Mouse (Mus musculus): Measurements from ENCODE around the gene Ap3d1.

The Ap3d1 gene

DNA sequence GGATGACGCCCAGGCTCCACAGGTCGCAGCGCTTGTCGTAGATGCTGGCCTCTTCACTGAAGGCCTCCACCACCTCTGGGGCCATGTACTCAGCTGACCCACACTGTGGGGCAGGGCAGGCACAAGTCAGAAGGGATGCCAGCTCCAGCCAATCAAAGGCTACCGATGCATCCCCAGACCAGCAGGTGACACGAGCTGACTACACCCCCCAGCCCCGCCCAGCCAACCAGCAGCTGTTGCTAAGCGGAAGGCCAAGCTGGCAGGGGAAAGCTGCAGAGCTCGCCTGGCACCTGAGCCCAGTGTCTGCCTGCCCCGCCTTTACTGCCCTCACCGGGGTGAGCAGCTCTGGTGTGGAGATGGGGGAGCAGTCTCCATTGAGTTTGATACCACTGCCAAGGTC lies 73.5 kb downstream of the Ap3d1 start:
- DNase-seq (ENCODE audit: low read depth, low spot score) = no peak

DNA sequence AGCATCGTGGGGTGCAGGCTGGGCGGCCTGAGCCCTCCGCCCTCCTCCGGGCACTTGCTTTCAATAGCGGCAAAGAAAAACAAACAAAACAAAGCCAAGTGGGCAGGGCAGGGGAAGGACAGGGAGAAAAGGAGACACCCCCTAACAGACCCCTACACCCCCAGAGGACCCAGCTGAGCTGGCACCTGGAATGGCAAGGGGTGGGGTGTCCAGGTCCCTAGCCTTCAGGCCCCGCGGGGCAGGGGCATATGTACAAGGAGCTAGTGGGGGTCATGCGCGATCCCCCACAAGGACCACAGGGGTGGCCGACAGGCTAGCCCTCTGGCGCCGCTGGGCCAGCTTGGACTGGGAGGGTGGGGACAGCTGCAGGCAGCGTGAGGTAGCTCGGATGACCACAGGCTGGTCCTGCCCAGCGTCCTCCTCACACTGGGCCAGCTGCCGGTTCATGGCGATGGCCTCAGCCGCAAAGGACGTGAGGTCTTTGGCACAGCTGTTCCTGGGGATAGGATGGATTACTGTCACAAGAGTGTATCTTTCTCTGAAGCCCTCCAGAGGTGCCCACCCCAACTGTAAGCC lies 75.1 kb downstream of the Ap3d1 start:
- DNase-seq (ENCODE audit: low read depth, low spot score) = no peak

DNA sequence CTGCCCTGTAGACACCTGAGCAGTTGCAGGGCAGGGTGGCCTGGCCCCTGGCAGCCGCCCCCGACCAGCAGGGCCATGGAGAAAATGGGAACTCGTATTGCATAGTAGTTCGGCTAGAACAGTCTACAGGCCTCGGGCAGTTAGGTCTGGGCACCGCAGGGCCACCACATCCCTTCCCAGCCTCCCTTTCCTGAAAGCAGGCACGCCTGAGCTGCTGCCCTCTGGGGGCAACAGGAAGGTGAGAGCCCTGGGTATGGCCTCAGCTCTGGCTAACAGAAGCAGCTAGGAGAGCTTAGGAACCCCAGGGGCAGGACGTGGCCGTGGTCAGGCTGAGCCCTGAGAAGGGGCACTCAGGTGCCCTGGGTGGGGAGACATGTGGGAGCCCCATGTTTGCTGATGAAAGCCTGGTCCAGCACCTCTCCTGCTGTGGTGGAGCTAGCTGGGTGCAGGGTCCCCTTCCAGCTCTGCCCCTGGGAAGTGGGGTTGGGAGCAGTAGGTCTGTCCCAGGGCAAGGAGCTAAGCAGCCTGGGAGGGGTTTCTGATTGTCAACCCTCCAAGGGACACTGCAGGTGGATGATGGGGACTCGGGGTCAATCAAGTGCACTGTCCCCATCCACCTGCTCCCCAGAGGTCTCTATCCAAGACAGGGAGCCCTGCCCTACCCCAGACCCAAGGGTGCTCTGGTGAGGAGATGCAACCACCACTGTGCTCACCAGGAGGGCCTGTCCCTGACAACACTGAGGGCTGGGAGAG lies 75.9 kb downstream of the Ap3d1 start:
- no peak for DNase-seq (ENCODE audit: low read depth, low spot score)

DNA sequence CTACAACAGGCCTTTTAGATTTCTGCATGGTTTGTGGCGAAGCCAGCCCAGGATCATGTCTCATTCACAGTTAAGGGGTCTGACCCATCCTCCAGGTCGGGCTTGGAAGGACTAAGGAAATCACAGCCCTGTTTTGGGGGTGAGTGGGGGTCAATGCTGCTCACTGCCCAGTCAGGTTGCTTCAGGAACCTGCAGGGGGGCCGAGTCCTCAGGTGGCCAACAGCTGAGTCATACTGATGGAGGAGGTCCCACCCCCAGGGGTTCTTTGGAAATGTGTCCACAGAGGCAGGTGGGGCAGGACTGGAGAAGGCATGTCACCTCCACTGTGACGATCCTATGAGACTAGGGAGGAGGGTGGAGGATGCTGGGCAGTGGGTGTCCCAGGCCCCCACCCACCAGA lies 76.6 kb downstream of the Ap3d1 start:
- DNase-seq (ENCODE audit: low read depth, low spot score) = no peak

DNA sequence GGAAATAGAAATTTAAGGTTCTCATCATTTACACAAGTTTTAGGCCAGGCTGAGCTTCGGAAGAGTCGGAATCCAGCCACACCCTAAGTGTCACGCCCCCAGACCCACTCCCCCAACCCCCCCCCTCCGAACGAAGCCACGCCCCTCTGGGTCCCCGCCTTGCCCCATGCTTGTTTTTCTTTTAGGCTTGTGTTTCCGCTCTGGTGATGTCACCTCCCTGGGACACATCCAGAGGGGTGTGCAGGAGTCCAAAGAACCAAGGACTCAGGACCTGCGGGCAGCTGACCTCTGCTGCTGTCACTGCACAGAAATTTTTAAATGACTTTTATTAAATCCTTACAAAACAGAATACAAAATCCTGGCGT lies 77.1 kb downstream of the Ap3d1 start:
- peak; percentile 86 for DNase-seq (ENCODE audit: low read depth, low spot score)

DNA sequence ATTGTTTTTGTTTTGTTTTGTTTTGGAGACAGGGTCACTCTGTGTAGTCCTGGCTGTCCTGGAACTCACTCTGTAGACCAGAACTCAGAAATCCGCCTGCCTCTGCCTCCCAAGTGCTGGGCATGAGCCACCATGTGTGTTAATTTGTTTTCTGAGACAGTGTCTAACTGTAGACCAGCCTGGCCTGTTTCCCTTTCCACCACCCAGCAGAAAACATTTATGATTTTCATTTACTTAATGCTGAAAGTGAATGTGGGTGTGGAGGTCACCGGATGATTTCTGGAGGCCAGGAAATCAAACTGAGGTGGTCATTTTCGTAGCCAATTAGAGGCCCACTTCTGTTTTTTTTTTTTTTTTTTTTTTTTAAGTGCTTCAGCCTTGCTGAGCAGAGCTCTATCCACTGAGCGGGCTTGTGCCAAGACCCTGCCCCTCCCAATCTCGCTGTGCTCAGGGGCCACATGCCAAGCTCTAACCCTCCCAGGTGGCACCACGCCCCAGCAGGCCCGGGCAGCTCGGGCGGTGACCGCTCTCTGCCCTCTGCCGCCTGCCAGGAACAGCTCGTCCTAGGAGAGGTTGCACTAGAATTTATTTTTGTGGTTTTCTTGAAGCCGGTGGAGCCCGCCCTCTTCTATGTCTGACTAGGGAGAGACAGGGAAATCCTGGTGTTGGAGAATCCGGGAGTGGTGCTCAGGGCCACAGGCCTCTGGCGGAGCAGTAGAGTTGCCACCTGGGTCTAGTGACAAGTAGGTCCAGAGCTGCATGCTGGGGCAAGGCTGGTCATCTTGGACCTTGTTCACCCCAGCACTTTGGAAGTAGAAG lies 77.7 kb downstream of the Ap3d1 start:
- peak; percentile 87 for DNase-seq (ENCODE audit: low read depth, low spot score)

DNA sequence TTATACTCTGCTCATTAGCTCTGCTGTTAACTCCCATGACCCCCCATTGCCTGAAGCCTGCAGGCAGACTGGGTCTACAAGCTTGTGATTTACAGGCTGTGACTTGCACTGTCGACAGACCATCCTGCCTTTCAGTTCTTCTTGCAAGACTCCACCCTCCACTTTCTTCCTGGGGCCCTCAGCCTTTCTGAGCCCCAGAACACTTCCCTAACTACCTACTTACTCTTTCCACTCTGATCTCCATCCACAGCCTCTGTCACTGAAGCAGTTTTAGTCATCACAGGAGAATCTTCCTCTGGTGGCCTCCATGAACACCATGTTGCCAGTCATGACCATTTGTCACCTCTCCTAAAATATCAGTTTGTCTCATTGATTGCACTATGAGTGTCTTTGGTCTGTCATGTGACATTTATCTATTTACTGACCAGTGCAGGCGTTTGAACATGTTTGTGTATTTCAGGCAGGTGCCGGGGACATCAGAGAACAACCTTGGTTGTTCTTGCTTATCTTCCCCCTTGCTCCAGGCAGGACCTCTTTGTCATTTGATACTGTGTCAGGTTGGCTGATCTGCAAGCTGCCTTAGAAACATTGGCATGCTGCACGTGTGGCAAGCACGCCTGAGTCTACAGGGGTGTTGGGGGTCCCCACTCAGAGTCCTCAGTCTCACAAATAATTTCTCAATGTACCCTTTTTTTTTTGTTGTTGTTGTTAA lies 78.4 kb downstream of the Ap3d1 start:
- DNase-seq (ENCODE audit: low read depth, low spot score) = no peak

DNA sequence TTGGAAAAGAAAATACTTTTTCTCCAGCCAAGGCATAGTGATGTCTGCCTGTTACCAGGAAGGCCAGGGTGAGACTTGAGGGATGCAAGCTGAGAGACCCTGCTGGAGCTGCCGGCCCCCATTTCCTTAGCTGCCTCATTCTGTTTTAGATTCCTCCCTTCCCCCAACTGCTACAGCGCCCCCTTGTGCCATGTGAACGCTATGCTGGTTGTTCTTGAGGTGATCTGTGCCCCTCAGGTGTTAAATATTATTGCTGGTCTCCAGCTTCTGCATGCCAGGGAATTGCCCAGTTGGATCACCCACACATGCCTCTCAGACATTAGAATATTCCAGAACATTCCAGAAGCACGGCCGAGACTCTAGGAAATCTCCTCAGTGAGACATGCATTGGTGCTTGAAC lies 80.9 kb downstream of the Ap3d1 start:
- DNase-seq (ENCODE audit: low read depth, low spot score) = peak; percentile 91

DNA sequence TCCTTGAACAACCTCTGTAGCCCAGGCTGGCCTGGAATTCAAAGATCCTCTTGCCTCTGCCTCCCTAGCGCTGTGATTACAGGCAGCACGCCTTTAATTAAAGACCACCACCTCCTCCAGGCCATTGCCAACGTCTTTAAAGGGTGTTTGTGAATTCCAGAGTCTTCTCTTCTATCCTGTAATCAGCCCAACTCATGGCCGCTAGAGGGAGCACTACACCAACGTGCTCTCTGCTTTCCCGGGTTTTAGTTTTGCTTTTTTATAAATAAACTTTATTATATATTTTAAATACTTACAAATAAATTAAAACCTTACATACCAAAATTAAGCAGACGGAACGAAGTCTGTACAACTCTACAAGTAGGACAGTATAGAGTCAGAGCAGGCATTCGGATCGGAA lies 82.9 kb downstream of the Ap3d1 start:
- DNase-seq (ENCODE audit: low read depth, low spot score) = peak; percentile 77

DNA sequence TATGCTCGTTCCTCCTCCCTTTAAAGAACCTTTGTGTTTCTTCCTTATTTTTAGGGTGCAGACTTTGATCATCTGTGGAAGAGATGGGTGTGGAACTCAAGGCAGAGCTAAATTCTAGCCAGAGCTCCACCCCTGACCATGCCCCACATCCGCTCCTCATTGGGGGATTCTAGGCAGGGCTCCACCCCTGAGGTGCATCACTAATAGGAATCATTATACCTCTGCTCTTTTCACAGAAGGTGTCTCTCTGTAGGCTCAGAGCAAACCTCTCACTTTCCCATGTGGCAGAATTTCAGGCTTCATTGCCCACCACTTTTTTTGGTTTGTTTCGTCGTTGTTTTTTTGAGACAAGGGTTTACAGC lies 83.2 kb downstream of the Ap3d1 start:
- peak; percentile 66 for DNase-seq (ENCODE audit: low read depth, low spot score)

DNA sequence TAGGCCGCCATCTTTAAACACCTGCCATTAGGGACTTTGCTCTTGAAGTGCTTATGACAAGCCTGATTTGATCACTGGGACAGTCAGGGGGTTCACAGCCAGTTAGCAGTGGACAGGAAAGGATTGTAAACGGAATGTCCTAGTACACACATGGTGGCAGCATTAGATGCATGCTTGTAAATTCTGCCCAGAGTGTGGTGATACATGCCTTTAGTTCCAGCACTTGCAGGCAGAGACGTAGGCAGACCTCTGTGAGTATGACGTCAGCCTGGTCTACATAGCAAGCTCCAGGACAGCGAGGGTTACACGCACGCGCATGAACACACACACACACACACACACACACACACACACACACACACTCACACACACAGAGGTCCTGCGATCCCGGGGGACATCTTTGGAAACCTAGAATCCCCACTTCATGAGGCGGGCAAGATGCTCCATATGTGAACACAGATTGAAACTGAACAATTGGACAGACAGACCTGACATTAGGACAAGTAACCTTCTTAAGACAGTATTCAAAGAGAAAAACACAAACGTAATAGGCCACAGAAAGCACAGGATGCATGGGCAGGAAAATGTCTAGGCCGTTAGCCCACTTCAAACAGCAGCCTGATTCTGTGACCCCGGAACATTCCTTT lies 83.7 kb downstream of the Ap3d1 start:
- DNase-seq (ENCODE audit: low read depth, low spot score) = no peak

All from R1 (cell line).